Mouse (Mus musculus) cerebellum, adult 8-10 months (tissue): ENCODE measurements at regions not wholly inside any gene's neighbourhood (a gene's known extent, or its start where the extent isn't known, plus 50 kb on each side); places are given as distances from the start of the nearest gene placed in this dataset.
"Not testable (repeated sequence)": the region's sequence is repeated elsewhere in the genome, so short reads cannot be mapped to it uniquely, and the experiment has no call there.

Experiments used
- DNase-seq: peaks from one replicate; pipeline ENCODE4 v3.0.0; 2022

- DNase-seq, result no peak
These were observed 423.5 kb downstream of the Nova1 start for GRCm38 (mm10) chr12:46395245-46395644.

GRCm38 (mm10) chr12:46393769-46394168, 425.0 kb downstream of the Nova1 start:
- no peak for DNase-seq

GRCm38 (mm10) chr12:46378914-46379313, 439.8 kb downstream of the Nova1 start:
- no peak for DNase-seq

- peak; percentile 3 for DNase-seq
These were observed 447.0 kb downstream of the Nova1 start for GRCm38 (mm10) chr12:46371747-46372146.

GRCm38 (mm10) chr12:46333376-46333775, 485.4 kb downstream of the Nova1 start:
- DNase-seq, result no peak

GRCm38 (mm10) chr12:46327865-46328264, 490.9 kb downstream of the Nova1 start:
- no peak for DNase-seq

GRCm38 (mm10) chr12:46323276-46323675, 495.5 kb downstream of the Nova1 start:
- no peak for DNase-seq

GRCm38 (mm10) chr12:46303136-46303797, 515.5 kb downstream of the Nova1 start:
- DNase-seq, result no peak

- DNase-seq, result no peak
These were observed 519.8 kb downstream of the Nova1 start for GRCm38 (mm10) chr12:46298926-46299325.

GRCm38 (mm10) chr12:46284519-46284918, 534.2 kb downstream of the Nova1 start:
- DNase-seq, result no peak

GRCm38 (mm10) chr12:46248402-46249018, 570.2 kb downstream of the Nova1 start:
- no peak for DNase-seq

- DNase-seq, result no peak
These were observed 573.8 kb downstream of the Nova1 start for GRCm38 (mm10) chr12:46244925-46245324.

GRCm38 (mm10) chr12:46232359-46232758, 586.4 kb downstream of the Nova1 start:
- DNase-seq, result no peak

- not testable (repeated sequence) for DNase-seq
These were observed 603.4 kb downstream of the Nova1 start for GRCm38 (mm10) chr12:46215328-46215727.

- no peak for DNase-seq
These were observed 619.7 kb downstream of the Nova1 start for GRCm38 (mm10) chr12:46199076-46199475.

GRCm38 (mm10) chr12:46197482-46198101, 621.1 kb downstream of the Nova1 start:
- DNase-seq, result no peak

GRCm38 (mm10) chr12:46194173-46194572, 624.6 kb downstream of the Nova1 start:
- no peak for DNase-seq
